Mouse (Mus musculus) liver, embryonic 13.5 days (tissue): ENCODE data around the gene Mfsd11. TPM values are rescaled to one million over a fixed set of nuclear protein-coding genes. Genes with fewer than 3 reads are reported as not detected.
"Not testable (repeated sequence)": the region's sequence is repeated elsewhere in the genome, so short reads cannot be mapped to it uniquely, and the experiment has no call there.

Experiments used
- ATAC-seq: fragments of 200-750 bp; cut with Nextera tagmentation; 2 replicates; pipeline ENCODE4 v1.8.0; 2017; ENCODE audit warnings: low read depth, mild to moderate bottlenecking, moderate number of reproducible peaks, moderate library complexity
- DNase-seq: peaks from one replicate; pipeline ENCODE4 v3.0.0; 2022
- H3K27ac ChIP-seq: fragments of 300-500 bp; sonication (generic); 2 replicates; pipeline ENCODE4 v1.5.1; 2015; ENCODE audit warnings: moderate library complexity, mild to moderate bottlenecking, inconsistent platforms
- H3K27me3 ChIP-seq: fragments of 300-500 bp; sonication (generic); 2 replicates; pipeline ENCODE4 v1.6.1; 2015; ENCODE audit warnings: mild to moderate bottlenecking, inconsistent platforms
- H3K36me3 ChIP-seq: fragments of 300-500 bp; sonication (generic); 2 replicates; pipeline ENCODE4 v1.6.1; 2015; ENCODE audit warnings: mild to moderate bottlenecking, inconsistent platforms
- H3K4me1 ChIP-seq: fragments of 300-500 bp; sonication (generic); replicated peaks from 2 replicates; pipeline ENCODE4 v1.6.1; 2015; ENCODE audit warnings: inconsistent platforms
- H3K4me2 ChIP-seq: fragments of 300-500 bp; sonication (generic); 2 replicates; pipeline ENCODE4 v1.6.1; 2015; ENCODE audit warnings: inconsistent platforms, mild to moderate bottlenecking, moderate library complexity
- H3K4me3 ChIP-seq: fragments of 300-500 bp; sonication (generic); replicated peaks from 2 replicates; pipeline ENCODE4 v1.5.1; 2015; ENCODE audit warnings: mild to moderate bottlenecking, inconsistent platforms
- H3K9ac ChIP-seq: fragments of 300-500 bp; sonication (generic); 2 replicates; pipeline ENCODE4 v1.6.1; 2015; ENCODE audit warnings: mild to moderate bottlenecking, inconsistent platforms
- H3K9me3 ChIP-seq: fragments of 300-500 bp; sonication (generic); replicated peaks from 2 replicates; pipeline ENCODE4 v1.6.1; 2016; ENCODE audit warnings: inconsistent platforms
- WGBS: fragments of 180-500 bp; shearing (Covaris S2); methylation state at CpG from one replicate; pipeline ENCODE4 v1.1.7; 2015; ENCODE audit not compliant: insufficient replicate concordance; 5-methylcytosine and 5-hydroxymethylcytosine counted together
- polyA plus RNA-seq: library from polyadenylated mRNA; unstranded; fragments of >200 nt; fragmentation: Nextera tagmentation; extraction: Ambion mirVana; gene quantifications from 2 replicates; pipeline ENCODE4 v1.2.1, GENCODE M21; 2015

Gene Mfsd11
- polyA plus RNA-seq, 1 experiment from 2014 or later, result 10.4 TPM

DNA sequence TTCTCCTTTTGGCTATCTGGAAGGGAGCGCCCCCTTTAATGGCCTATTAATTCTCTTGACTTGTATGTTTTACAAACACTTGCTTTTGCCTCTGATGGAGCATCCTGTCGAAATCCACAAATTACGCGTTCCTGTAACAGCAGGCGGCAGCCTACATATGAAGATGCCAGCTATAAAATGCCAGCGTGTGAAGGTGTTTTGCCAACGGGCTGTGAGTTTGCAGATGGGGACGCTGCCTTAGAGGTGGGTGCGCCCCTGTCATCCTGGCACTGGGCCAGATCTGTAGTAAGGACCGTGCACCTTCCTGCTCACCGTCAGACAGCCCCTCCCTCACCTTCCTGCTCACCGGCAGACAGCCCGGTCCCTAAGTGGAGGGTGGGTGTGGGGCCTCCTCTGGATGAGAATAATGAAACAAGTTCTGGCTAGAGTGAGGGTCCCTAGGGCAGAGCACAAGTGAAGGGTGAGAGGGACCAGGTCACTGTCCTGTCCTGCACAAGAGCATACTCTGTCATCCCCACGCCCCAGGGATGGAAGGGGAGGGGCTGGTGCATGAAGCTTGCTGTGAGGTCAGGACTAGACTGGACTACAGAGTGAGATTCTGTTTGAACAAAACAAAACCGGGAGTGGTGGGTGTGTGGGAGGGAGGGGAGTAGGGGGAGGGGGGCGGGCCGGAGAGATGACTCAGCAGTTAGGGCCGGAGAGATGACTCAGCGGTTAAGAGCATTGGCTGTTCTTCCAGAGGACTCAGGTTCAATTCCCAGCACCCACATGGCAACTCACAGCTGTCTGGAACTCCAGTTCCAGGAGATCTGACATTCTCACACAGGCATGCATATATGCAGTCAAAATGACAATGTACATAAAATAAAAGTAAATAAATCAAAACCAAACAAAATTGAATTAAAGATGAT is 41.5 kb downstream of the Mfsd11 start:
- WGBS, result 63% methylated on average over 19 of the region's 19 CpGs
- Histone ChIP-seq H3K27ac (no peak overlapping the region), H3K36me3 (no peaks in the 10 kb centered on the region), H3K4me2 (no peak overlapping the region), H3K4me1 (no peaks in the 10 kb centered on the region), H3K27me3 (0 out of 2 replicates have a peak, but pooled peaks cover 11% of the 10 kb centered on the region), H3K9ac (no peak overlapping the region), H3K4me3 (no peak overlapping the region), H3K9me3 (no peaks in the 10 kb centered on the region)
- ATAC-seq (no peak), DNase-seq (no peak)

DNA sequence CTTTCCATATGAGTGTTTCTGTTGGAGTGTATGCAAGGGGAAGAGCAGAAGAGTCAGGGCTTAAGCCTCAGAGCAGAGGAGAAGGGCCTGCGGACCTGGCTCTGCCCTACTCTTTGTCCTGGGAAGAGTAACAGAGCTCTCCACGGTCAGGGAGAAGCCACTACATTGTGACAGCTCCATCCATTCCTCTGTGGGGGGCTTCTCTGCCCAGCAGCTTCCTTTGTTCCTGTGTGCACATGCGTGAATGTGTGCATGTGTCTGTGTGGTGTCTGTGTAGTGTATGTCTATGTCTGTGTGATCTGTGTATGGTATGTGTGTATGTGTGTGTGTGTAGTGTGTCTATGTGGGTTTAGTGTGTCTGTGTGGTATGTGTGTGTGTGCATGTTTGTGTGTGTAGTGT is 43.2 kb downstream of the Mfsd11 start:
- DNase-seq, result no peak
- Histone ChIP-seq H3K4me2 (no peak overlapping the region), H3K27me3 (0 out of 2 replicates have a peak, but pooled peaks cover 11% of the 10 kb centered on the region), H3K27ac (no peak overlapping the region), H3K9me3 (no peaks in the 10 kb centered on the region), H3K9ac (no peak overlapping the region), H3K4me1 (no peaks in the 10 kb centered on the region), H3K36me3 (no peaks in the 10 kb centered on the region), H3K4me3 (no peak overlapping the region)
- 53% methylated on average over 3 of the region's 3 CpGs for WGBS
- ATAC-seq, result no peak

- H3K4me3 ChIP-seq, result no peak overlapping the region
- ATAC-seq (no peak), DNase-seq (no peak)
- no peaks in the 10 kb centered on the region for H3K9me3 ChIP-seq
- no peak overlapping the region for H3K27ac ChIP-seq
- 83% methylated on average over 12 of the region's 12 CpGs for WGBS
- peaks cover 20% of the 10 kb centered on the region for H3K27me3 ChIP-seq
- no peaks in the 10 kb centered on the region for H3K36me3 ChIP-seq
- H3K9ac ChIP-seq, result no peak overlapping the region
- H3K4me2 ChIP-seq, result no peak overlapping the region
- no peaks in the 10 kb centered on the region for H3K4me1 ChIP-seq
Observed at GRCm38 (mm10) chr11:116899247-116899646, 47.0 kb downstream of the Mfsd11 start.

DNA sequence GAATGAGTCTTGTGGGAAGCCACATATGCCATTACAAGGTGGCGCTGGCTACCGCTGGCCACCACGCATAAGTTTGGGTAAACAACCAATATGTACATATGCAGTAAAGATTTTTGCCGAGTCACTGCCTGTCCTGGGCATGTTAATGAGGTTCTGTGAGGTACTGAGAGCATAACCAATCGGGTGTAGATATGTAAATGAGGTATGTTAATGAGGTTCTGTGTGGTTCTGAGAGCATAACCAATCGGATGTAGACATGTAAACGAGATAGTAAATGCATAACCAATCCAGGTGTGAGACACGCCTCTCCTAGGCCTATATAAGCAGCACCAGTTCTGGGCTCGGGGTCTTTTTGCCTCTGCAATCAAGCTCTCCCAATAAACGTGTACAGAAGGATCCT is 50.3 kb downstream of the Mfsd11 start:
- H3K27ac ChIP-seq, H3K4me2 ChIP-seq, DNase-seq, ATAC-seq, H3K9ac ChIP-seq, H3K36me3 ChIP-seq, H3K4me3 ChIP-seq, H3K9me3 ChIP-seq: not testable (repeated sequence)
- Histone ChIP-seq H3K27me3 (peaks cover 35% of the 10 kb centered on the region), H3K4me1 (peaks cover 12% of the 10 kb centered on the region)
- WGBS, result 74% methylated on average over 10 of the region's 10 CpGs

GRCm38 (mm10) chr11:116905741-116906456 is 53.7 kb downstream of the Mfsd11 start:
- no peak overlapping the region for H3K27ac ChIP-seq
- H3K4me2 ChIP-seq, result peak overlapping the region; percentile 40
- no peaks in the 10 kb centered on the region for H3K9me3 ChIP-seq
- H3K27me3 ChIP-seq, result peaks cover 31% of the 10 kb centered on the region
- 0 out of 2 replicates have a peak overlapping the region, but pooled peaks have one; percentile 8 for H3K4me3 ChIP-seq
- no peak for ATAC-seq
- H3K9ac ChIP-seq, result no peak overlapping the region
- H3K4me1 ChIP-seq, result peaks cover 12% of the 10 kb centered on the region
- no peak for DNase-seq
- H3K36me3 ChIP-seq, result no peaks in the 10 kb centered on the region
- 7% methylated on average over 23 of the region's 23 CpGs for WGBS

DNA sequence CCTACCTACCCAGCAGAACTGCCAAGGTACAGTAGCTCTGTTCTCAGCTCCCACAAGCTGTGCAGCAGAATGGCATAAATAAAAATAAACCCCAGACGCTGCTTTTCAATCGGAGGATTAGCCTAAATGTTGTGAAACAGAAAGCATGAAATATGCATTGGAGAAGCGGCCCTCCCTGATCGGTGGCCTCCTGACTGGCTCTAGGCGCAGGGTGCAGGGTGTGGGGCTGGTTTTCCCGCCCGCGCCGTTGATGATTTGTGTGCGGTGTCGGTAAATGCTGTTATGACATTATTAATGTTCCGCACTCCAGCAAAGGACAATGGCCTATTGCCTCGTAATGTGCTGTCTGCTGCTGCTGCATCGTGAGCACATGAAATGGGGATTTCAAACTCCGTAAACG is 61.3 kb downstream of the Mfsd11 start:
- H3K27me3 ChIP-seq, result peaks cover 56% of the 10 kb centered on the region
- DNase-seq (no peak), ATAC-seq (no peak)
- no peaks in the 10 kb centered on the region for H3K36me3 ChIP-seq
- no peaks in the 10 kb centered on the region for H3K4me1 ChIP-seq
- WGBS, result 66% methylated on average over 16 of the region's 16 CpGs
- no peak overlapping the region for H3K4me3 ChIP-seq
- H3K9me3 ChIP-seq, result no peaks in the 10 kb centered on the region
- H3K27ac ChIP-seq, result no peak overlapping the region
- H3K4me2 ChIP-seq, result no peak overlapping the region
- no peak overlapping the region for H3K9ac ChIP-seq

DNA sequence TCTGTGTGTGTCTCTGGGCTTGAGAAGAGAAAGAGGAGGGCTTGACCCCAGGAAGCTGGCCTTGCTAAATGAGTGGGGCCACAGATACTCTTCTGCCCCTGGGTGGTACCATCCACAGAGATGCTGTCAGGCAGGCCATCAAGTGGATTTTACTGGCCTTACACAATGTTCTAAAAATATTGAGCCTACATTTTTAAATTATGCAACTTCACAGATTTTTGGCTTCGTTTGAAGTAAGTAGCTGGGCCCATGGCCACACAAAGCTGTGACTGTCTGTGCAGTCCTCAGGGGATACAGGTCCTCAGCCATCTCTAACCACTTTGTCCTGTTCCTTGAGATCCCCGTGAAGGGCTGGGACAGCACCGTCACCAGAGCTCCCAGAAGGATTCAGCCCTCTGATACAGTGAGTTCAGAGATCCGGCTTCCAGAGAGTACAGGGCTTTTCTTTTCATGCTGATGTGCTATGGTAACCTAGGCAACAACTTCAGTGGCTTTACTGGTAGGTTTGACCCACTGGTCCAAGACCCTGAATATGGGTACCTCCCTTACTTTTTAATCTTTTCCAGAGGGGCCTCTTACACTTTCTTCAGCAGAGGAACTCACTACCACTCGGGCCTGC is 62.1 kb downstream of the Mfsd11 start:
- Histone ChIP-seq H3K27me3 (peaks cover 64% of the 10 kb centered on the region), H3K9ac (no peak overlapping the region), H3K4me1 (peaks cover 6% of the 10 kb centered on the region; the same call in 1 of the 2 replicates), H3K4me3 (no peak overlapping the region), H3K9me3 (no peaks in the 10 kb centered on the region), H3K36me3 (no peaks in the 10 kb centered on the region), H3K4me2 (no peak overlapping the region), H3K27ac (no peak overlapping the region)
- DNase-seq (no peak), ATAC-seq (no peak)
- WGBS, result 54% methylated on average over 5 of the region's 5 CpGs

DNA sequence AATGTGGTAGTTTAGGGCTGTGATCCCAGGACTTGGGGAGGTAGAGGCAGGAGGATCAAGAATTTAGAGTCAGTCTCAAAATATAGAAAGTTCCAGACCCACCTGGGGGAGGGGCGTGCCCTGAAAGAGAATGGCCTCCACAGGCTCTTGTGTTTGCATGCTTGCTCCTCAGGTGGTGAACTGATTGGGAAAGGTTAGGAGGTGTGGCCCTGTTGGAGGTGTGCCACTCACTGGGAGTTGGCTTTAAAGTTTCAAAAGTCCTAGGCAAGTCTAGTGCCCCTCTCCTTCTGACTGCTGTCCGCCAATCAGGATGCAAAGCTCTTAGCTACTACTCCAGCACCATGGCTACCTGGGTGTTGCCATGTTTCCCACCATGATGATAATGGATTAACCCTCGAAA is 63.0 kb downstream of the Mfsd11 start:
- peaks cover 73% of the 10 kb centered on the region for H3K27me3 ChIP-seq
- H3K36me3 ChIP-seq, result no peaks in the 10 kb centered on the region
- H3K9me3 ChIP-seq, result no peaks in the 10 kb centered on the region
- peaks cover 6% of the 10 kb centered on the region; the same call in 1 of the 2 replicates for H3K4me1 ChIP-seq
- DNase-seq, result no peak
- ATAC-seq, result no peak
- no peak overlapping the region for H3K27ac ChIP-seq
- WGBS, result 53% methylated on average over 3 of the region's 3 CpGs
- H3K4me2 ChIP-seq, result no peak overlapping the region
- no peak overlapping the region for H3K9ac ChIP-seq
- no peak overlapping the region for H3K4me3 ChIP-seq

GRCm38 (mm10) chr11:116917361-116917760 is 65.1 kb downstream of the Mfsd11 start:
- H3K4me3 ChIP-seq, result no peak overlapping the region
- DNase-seq (no peak), ATAC-seq (no peak)
- no peak overlapping the region for H3K9ac ChIP-seq
- no peaks in the 10 kb centered on the region for H3K36me3 ChIP-seq
- H3K27ac ChIP-seq, result no peak overlapping the region
- no peak overlapping the region for H3K4me2 ChIP-seq
- H3K4me1 ChIP-seq, result peaks cover 6% of the 10 kb centered on the region; the same call in 1 of the 2 replicates
- 35% methylated on average over 7 of the region's 7 CpGs for WGBS
- peaks cover 90% of the 10 kb centered on the region for H3K27me3 ChIP-seq
- no peaks in the 10 kb centered on the region for H3K9me3 ChIP-seq

DNA sequence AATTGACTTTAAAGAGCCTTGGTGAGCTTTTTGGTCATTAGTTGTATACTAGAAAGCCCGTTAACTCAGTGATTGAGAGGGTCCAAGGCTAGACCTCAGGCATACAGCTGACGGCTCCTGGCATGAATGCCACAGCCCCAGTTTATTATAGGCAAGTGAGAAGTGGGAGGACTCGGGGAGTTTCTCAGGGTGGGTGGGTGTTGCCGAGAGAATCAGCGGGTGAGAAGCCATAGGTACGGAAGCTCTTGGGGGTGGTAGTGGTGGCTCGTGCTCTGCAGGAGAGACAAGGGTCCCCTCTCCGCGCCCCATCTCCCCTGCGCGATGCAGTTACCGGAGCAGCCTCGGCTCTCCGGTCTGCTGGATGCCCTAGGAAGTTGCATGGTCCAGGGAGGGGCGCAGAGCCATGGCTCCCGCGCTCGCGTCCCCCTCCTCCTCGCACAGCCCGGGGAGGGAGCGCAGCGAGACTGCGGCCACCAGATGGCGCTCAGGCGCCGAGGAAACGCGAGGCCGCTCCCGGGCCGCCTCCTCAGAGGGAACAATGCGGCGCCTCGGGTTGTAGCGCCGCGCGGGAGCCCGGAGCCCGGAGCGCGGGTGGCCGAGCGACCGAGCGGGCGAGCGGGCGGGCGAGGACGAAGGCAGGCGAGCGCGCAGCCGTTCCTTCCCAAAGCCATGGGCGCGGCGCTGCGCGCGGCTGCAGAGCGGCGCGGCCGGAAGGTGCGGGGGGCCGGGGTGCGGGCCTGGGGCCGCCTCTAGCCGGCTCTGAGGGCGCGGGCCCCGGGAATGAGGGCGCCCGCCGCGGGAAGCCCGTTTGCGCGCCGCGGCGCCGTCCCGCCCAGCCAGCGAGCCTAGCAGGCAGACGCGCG is 66.3 kb downstream of the Mfsd11 start, which contains the start of gene Mgat5b:
Gene Mgat5b (plus strand): TSS at position 541 of the 863 bp plus-strand sequence.
- Histone ChIP-seq H3K9me3 (no peaks in the 10 kb centered on the region), H3K36me3 (no peaks in the 10 kb centered on the region), H3K9ac (no peak within 1 kb of the TSS), H3K4me3 (peak within 1 kb of the TSS; percentile 51), H3K4me2 (peak within 1 kb of the TSS; percentile 72), H3K4me1 (peaks cover 6% of the 10 kb centered on the region; the same call in 1 of the 2 replicates), H3K27ac (no peak within 1 kb of the TSS), H3K27me3 (peaks cover 93% of the 10 kb centered on the region)
- 2% methylated on average over 88 of the region's 90 CpGs for WGBS
- DNase-seq, result peak; percentile 27
- ATAC-seq, result peak; percentile 23; the same call in 1 of the 2 replicates
